Mouse (Mus musculus) MEL (cell line): ENCODE measurements around the gene Myo1c.

Source experiments
- CHD1 ChIP-seq: IDR thresholded peaks from 2 replicates; pipeline ENCODE4 v1.6.1; 2012; ENCODE audit warnings: low read depth, mild to moderate bottlenecking, inconsistent platforms, low read length, improper control_type of control experiment
- CTCF ChIP-seq, 3 experiments: IDR thresholded peaks in 2 of 3; conservative IDR thresholded peaks in 1 of 3; 2 replicates each; pipeline ENCODE4 v1.5.1; 2011 to 2012; ENCODE audit warnings: low read length in 3 of 3, low read depth in 2 of 3, mild to moderate bottlenecking in 2 of 3, improper control_type of control experiment in 1 of 3, inconsistent platforms in 1 of 3, mixed read lengths in 1 of 3, moderate library complexity in 1 of 3; ENCODE audit not compliant: control insufficient read depth in 1 of 3, insufficient read depth in 1 of 3, poor library complexity in 1 of 3, severe bottlenecking in 1 of 3
- JUND ChIP-seq: IDR thresholded peaks from 2 replicates; pipeline ENCODE4 v1.6.1; 2011; ENCODE audit warnings: low read depth, mild to moderate bottlenecking, improper control_type of control experiment, low read length
- MAZ ChIP-seq: IDR thresholded peaks from 2 replicates; pipeline ENCODE4 v1.6.1; 2012; ENCODE audit warnings: low read depth, mild to moderate bottlenecking, inconsistent platforms, low read length, improper control_type of control experiment
- MYB ChIP-seq: IDR thresholded peaks from 2 replicates; pipeline ENCODE4 v1.6.1; 2011; ENCODE audit warnings: mild to moderate bottlenecking, low read depth, low read length, improper control_type of control experiment
- NRF1 ChIP-seq: IDR thresholded peaks from 2 replicates; pipeline ENCODE4 v1.6.1; 2014; ENCODE audit warnings: low read depth, mild to moderate bottlenecking, inconsistent platforms, low read length, improper control_type of control experiment, moderate library complexity; ENCODE audit not compliant: poor library complexity, insufficient read depth, severe bottlenecking
- POLR2A ChIP-seq, 2 experiments: IDR thresholded peaks; 2 replicates each; pipeline ENCODE4 v1.6.1; 2011 to 2012; ENCODE audit warnings: low read length in 2 of 2, mild to moderate bottlenecking in 2 of 2, control low read depth in 1 of 2, improper control_type of control experiment in 1 of 2, low read depth in 1 of 2, moderate library complexity in 1 of 2; ENCODE audit not compliant: control insufficient read depth in 1 of 2, insufficient read depth in 1 of 2, poor library complexity in 1 of 2
- POLR2AphosphoS2 ChIP-seq: IDR thresholded peaks from 2 replicates; pipeline ENCODE4 v1.6.1; 2011; ENCODE audit warnings: low read length, improper control_type of control experiment
- UBTF ChIP-seq: IDR thresholded peaks from 2 replicates; pipeline ENCODE4 v1.6.1; 2012; ENCODE audit warnings: low read depth, mild to moderate bottlenecking, inconsistent platforms, low read length, improper control_type of control experiment, moderate library complexity, borderline replicate concordance; ENCODE audit not compliant: insufficient read depth
- ZNF384 ChIP-seq: IDR thresholded peaks from 2 replicates; pipeline ENCODE4 v1.6.1; 2012; ENCODE audit warnings: low read depth, mild to moderate bottlenecking, inconsistent platforms, low read length, improper control_type of control experiment

- TF ChIP-seq MYB: no peak
- TF ChIP-seq ZNF384: no peak
- TF ChIP-seq POLR2A (IDR thresholded peaks at IDR 0.05; ENCODE audit: control insufficient read depth in 1 of 2, insufficient read depth in 1 of 2, low read depth in 1 of 2, low read length in 2 of 2, poor library complexity in 1 of 2): no peak
- no peak for TF ChIP-seq CTCF (IDR thresholded peaks at IDR 0.05 in 2 of 3, conservative IDR thresholded peaks at IDR 0.05 in 1 of 3; ENCODE audit: control insufficient read depth in 1 of 3, insufficient read depth in 1 of 3, low read depth in 2 of 3, low read length in 3 of 3, poor library complexity in 1 of 3, severe bottlenecking in 1 of 3)
- no peak for TF ChIP-seq JUND
- TF ChIP-seq NRF1: no peak
- no peak for TF ChIP-seq CHD1
- TF ChIP-seq POLR2AphosphoS2: no peak
- no peak for TF ChIP-seq UBTF
- TF ChIP-seq MAZ: no peak
Measured at GRCm38 (mm10) chr11:75669176-75669852, 19.0 kb downstream of the Myo1c start.
